Mouse (Mus musculus) right cerebral cortex, adult 18-20 months (tissue): ENCODE measurements around the gene Kmt2c.
"Not testable (repeated sequence)": the region's sequence is repeated elsewhere in the genome, so short reads cannot be mapped to it uniquely, and the experiment has no call there.

ENCODE experiments used
- DNase-seq: peaks from one replicate; pipeline ENCODE4 v3.0.0; 2022; ENCODE audit warnings: mixed read lengths

Gene Kmt2c

DNA sequence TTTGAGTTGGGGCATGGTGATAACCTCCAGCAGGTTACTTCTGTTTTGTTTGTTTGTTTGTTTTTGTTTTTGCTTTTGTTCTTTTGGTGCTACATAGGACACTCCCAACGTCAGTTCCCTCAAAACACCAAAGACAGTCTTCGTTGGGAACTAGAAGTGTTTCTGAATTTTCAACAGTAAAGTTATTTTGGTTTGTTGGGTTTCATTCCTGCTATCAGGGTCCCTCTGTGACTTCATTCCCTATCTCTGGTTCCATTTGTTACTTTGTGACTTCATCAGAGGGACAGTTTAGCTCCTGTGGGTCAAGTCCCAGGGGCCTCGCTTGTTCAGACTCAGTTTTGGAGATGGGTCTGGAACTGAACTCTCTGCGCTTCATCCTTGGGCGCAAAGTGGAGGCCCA lies 17.2 kb upstream of the Kmt2c start, which contains the start of gene Cct8l1:
Gene Cct8l1, plus strand, starts transcription at position 301 of the 400 bp plus-strand sequence.
- DNase-seq: no peak

DNA sequence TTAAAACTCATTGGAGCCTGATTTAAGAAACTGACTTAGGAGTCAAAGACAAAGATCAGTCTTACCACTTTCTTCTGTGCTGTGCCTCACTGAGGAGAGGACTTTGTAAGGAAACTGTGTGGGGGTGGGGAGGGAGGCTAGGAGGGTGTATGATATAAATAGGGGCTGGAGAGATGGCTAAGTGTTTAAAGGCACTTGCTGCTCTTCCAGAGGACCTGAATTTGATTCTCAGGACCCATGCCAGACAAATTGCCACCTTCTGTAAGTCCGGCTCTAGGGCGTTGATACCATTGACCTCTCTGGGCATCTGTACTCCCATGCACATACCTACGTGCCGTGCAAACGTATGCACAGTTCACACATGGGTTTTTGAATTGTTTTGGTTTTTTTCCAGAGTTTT lies 7.5 kb upstream of the Kmt2c start:
- DNase-seq: no peak

DNA sequence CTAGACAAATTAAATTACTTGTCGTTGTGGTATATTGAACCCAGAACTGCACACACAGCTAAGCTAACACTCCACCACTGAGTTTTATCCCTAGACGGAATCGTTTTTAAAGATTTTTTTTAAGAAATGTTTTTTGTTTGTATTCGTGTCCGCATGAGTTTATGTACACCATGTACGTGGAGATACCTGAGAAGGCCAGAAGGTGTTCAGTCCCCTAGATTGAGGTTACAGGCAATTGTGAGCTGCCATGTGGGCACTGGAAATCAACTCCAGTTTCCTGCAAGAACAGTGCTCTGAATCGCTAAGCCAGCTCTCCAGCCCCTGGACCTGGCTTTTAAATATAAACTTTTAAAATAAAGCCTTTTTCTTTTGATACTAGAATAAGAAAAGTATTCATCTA lies 2.1 kb upstream of the Kmt2c start:
- DNase-seq: no peak

DNA sequence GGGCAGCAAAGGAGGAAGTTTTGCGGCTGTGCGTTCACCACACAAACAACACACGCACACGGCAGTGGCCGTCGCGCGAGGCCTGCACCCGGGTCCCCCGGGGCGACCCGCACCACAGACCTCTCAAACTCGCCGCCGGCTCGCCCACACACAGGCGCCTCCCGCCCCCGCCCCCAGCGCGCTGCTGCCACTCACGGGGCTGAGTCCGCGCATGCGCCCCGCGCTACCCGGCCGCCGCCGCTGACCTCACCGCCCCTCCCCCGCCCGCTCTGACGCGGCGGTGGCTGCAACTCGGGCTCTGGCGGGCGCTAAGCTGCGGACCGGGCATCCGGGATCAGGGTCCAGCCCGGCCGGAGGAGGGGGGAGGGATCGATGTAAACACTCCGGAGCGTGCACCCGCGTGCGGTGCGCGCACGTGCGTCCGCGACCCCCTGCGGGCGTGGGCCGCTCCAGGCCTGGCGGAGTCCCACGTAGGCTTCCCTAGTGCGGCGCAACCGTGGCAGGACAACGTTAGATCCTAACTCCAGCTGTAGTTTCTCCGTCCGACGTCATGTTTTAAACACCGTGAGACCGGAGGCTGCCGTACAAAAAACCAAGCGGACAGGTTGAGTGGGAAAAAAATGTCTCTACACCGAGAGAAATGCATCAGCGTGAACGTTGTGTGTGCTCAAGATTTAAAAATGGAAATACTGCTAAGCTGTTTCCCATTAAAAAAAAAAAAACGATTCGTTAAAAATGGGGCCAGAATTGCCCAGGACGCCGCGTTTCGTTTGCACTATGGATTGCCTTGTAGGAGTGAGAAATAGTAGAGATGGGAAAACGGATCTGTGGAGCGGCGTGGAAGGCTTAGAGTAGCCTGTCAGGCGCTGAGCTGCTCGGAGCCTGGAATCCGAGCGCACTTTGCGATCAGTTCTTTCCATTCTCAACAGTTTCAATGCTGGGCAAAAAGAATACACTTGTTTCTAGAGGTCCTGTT lies 1.1 kb upstream of the Kmt2c start:
- DNase-seq: peak; percentile 96

DNA sequence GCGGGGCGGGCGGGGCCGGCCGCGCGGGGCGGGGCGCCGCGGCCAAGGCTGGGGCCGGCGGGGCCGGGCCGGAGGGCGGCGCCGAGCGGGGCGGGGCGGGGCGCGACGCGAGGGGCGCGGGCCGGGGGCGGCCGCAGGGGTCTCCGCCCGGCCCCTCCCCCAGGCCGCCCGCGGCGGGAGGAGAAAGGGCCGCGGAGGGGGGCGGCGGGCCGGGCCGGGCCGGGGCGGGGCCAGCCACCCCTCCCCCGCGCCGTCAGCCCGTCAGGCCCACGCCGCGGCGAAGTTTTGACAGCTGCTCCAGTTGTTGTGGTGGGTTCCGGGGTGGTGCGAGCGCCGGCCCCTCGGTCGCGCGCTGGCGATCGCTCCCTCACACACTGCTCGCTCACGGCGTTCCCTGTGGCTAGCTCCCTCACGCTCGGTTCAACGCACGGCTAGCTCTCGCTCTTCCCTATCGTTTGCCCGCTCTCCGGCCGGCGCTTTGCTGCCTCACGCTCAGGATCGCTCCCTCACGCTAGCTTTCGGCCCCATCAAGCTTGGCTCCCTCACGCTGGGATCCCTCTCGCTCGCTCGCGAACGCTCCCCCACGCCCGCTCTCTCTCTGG lies 339 bp upstream of the Kmt2c start:
- peak; percentile 80 for DNase-seq

DNA sequence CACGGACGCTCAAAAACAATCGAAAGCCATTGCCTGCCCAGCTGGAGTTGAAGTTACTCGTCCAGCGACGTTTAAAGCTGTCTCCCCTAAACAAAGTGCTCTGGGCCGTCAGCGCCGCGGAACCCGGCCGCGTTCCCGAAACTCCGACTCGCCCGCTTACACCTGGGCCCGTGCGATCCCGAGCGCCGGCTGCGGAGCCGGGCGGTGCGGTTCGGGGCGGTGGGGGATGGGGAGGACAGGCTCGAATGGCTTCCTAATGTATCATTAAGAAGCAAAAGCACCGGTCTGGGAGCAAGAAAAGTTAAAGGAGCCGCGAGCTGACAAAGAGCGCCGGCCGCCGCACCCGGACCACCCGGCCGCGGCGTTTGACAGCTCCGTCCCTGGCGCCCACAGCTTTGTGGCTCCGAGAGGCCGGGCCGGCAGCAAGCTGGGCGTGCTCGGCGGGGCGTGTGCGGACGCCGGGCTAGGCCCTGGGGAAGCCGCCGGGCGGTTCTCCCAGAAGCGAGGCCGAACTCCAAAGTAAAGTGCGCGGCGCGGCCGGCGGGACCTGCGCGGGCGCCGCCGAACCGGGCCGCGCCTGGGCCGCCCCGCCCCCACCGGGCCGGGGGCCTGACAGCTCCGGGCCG lies 750 bp downstream of the Kmt2c start:
- peak; percentile 34 for DNase-seq

DNA sequence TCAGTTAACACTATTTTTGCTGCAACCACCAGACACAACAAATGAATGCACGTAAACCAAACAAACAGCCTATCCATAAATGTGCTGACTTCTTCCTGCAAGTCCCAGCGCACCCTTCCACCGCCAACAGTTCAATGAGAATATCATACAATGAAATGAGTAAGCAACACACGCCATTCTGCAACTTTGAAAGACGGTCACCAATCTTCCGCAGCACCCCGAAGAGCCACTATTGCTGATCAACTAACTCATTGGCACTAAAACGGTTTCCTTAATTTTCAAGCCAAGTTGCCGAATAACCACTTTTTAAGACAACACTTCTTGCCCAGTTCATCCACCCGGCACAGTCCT lies 1.2 kb downstream of the Kmt2c start:
- peak; percentile 4 for DNase-seq

GRCm38 (mm10) chr5:25496652-25497051 lies 1.9 kb downstream of the Kmt2c start:
- DNase-seq: no peak

DNA sequence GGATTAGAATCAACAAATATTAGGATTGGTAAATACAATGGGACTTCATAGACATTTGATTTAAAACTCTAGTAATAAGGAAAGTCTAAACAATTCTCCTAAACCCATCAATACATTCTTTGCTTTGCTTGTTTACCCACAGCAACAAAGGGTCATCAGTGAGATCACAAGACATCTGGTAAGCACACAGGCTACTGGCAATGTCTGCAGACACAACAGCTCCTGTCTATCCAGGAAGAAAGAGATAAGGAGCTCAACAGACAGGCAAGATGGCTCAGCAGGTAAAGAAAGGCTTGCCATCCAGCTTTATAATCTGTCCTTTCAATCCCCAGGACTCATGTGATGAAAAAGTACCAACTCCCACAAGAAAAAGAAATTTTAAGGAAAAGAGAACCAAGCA lies 19.7 kb downstream of the Kmt2c start:
- DNase-seq: no peak

DNA sequence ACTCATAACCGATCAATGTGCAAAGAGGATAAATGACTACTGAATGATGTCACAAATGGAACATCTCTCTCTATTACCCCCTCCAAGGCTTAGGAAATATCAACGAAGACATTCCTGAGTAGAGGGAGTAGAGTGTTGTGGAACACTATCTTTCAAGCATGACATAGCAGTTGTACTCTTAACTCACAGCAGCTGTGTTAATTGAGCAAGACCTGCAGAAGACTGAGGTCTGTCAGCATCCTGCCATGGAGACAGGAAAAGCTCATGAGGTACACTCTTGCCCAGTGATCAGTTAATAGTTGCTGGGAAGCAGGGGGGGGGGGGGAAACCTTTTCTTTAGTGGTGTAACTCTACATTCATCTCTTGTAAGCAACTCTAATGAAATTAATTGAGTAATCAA lies 22.8 kb downstream of the Kmt2c start:
- DNase-seq: no peak

GRCm38 (mm10) chr5:25472070-25472469 lies 26.5 kb downstream of the Kmt2c start:
- no peak for DNase-seq

- DNase-seq: no peak
Measured at GRCm38 (mm10) chr5:25461956-25462355, 36.6 kb downstream of the Kmt2c start.

DNA sequence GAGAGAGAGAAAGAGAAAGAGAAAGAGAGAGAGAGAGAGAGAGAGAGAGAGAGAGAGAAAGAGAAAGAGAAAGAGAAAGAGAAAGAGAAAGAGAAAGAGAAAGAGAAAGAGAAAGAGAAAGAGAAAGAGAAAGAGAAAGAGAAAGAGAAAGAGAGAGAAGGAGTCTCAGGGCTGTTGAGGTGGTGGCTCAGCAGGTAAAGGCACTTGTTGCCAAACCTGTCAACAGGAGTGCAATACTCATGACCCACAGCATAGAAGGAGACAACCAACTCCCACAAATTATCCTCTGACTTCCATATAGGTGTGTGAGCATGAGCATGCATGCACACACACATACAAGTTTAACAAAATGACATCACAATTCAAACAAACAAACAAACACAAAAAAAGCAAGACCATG lies 43.2 kb downstream of the Kmt2c start:
- not testable (repeated sequence) for DNase-seq

GRCm38 (mm10) chr5:25452691-25453090 lies 45.9 kb downstream of the Kmt2c start:
- DNase-seq: no peak

GRCm38 (mm10) chr5:25437508-25437907 lies 61.1 kb downstream of the Kmt2c start:
- no peak for DNase-seq

- DNase-seq: peak; percentile 50
Measured at GRCm38 (mm10) chr5:25436081-25436480, 62.5 kb downstream of the Kmt2c start.

DNA sequence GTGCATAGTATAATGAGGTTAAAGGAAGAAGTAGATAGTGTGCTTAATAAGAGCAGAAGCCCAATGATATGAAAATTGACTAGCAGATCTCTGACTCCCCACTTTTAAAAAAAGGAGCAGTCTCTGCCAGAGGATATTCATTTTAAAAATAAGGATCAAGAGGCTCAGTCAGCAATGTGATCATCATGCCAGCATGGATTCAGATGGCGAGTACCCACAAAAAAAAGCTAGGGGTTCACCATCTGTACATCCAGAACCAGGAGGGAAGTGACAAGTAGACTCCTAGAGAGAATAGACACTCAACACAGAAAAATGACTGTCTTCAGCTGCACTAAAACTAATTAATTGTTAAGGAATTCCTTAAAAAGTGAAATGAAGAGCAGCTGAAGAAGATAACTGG lies 76.0 kb downstream of the Kmt2c start:
- no peak for DNase-seq

GRCm38 (mm10) chr5:25420601-25421000 lies 78.0 kb downstream of the Kmt2c start:
- DNase-seq: peak; percentile 65

DNA sequence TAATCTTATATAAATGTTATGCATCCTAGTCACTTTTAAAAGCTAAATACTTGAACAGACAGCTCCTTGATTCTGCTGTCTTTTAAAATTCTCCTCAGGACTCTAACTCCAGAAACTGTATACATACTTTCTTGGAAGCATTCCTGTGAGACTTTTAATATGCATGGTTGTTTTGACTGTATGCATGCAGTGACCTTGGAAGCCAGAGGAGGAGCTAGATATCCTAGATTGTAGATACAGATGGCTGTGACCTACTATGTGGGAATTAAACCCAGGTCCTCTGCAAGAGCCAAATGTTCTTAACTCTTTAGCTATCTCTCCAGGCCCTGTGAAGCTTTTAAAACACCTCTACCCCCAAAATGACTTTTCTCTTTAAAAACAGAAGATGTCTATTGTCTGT lies 83.2 kb downstream of the Kmt2c start:
- no peak for DNase-seq

DNA sequence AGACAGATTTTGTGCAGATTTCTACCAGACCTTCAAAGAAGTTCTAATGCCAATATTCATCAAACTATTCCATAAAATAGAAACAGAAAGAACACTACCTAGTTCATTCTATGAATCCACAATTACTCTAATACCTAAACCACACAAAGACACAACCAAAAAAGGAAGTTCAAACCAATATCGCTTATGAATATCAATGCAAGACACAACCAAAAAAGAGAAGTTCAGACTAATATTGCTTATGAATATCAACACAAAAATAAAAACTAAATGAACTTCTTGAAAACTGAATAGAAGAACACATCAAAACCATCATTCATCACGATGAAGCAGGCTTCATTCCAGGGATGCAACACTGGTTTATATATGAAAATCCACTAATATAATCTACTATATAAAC lies 101.9 kb downstream of the Kmt2c start:
- DNase-seq: no peak

GRCm38 (mm10) chr5:25392655-25393054 lies 105.9 kb downstream of the Kmt2c start:
- no peak for DNase-seq

- no peak for DNase-seq
Measured at GRCm38 (mm10) chr5:25383581-25383980, 115.0 kb downstream of the Kmt2c start.

GRCm38 (mm10) chr5:25379188-25379587 lies 119.4 kb downstream of the Kmt2c start:
- no peak for DNase-seq

GRCm38 (mm10) chr5:25368420-25368819 lies 130.2 kb downstream of the Kmt2c start:
- no peak for DNase-seq
